Mouse (Mus musculus) myocyte (in vitro differentiated cells): ENCODE measurements around the gene Fez1. TPM values are rescaled to one million over a fixed set of nuclear protein-coding genes. Genes with fewer than 3 reads are reported as not detected.

Experiments used
- H3K27me3 ChIP-seq: one replicate; pipeline ENCODE4 v1.6.1; 2011; ENCODE audit not compliant: control insufficient read depth, insufficient read depth, insufficient read length
- H3K36me3 ChIP-seq: one replicate; pipeline ENCODE4 v1.6.1; 2011; ENCODE audit not compliant: control insufficient read depth, insufficient read depth
- H3K4me2 ChIP-seq: one replicate; pipeline ENCODE4 v1.6.1; 2011; ENCODE audit warnings: low read depth, control low read depth
- H3K4me3 ChIP-seq: one replicate; pipeline ENCODE4 v1.5.1; 2011; ENCODE audit warnings: mild to moderate bottlenecking, control low read depth, moderate library complexity
- H3K79me2 ChIP-seq: one replicate; pipeline ENCODE4 v1.6.1; 2011; ENCODE audit not compliant: control insufficient read depth, insufficient read depth
- H3ac ChIP-seq: one replicate; pipeline ENCODE4 v1.6.1; 2011; ENCODE audit not compliant: control insufficient read depth, insufficient read length
- CEBPB ChIP-seq: IDR thresholded peaks from 2 replicates; pipeline ENCODE4 v1.6.1; 2011; ENCODE audit warnings: mild to moderate bottlenecking, moderate library complexity; ENCODE audit not compliant: poor library complexity, insufficient read depth, severe bottlenecking
- E2F4 ChIP-seq: IDR thresholded peaks from one replicate; pipeline ENCODE4 v1.6.1; 2011; ENCODE audit warnings: mild to moderate bottlenecking, control low read depth, moderate library complexity; ENCODE audit not compliant: insufficient read depth
- MAX ChIP-seq: IDR thresholded peaks from one replicate; pipeline ENCODE4 v1.6.1; 2011; ENCODE audit warnings: low read depth, mild to moderate bottlenecking, control low read depth
- MYOD1 ChIP-seq, 3 experiments: IDR thresholded peaks; one replicate each; pipeline ENCODE4 v1.6.1; 2011; ENCODE audit warnings: control low read depth in 2 of 3, low read depth in 2 of 3, mild to moderate bottlenecking in 2 of 3, moderate library complexity in 1 of 3; ENCODE audit not compliant: insufficient read length in 2 of 3, control insufficient read depth in 1 of 3
- MYOG ChIP-seq, 3 experiments: IDR thresholded peaks; one replicate each; pipeline ENCODE4 v1.6.1; 2011; ENCODE audit warnings: control low read depth in 2 of 3, low read depth in 2 of 3, mild to moderate bottlenecking in 2 of 3; ENCODE audit not compliant: insufficient read length in 2 of 3, control insufficient read depth in 1 of 3, insufficient read depth in 1 of 3
- POLR2A ChIP-seq: IDR thresholded peaks from one replicate; pipeline ENCODE4 v1.6.1; 2011; ENCODE audit warnings: low read depth, mild to moderate bottlenecking, control low read depth, moderate library complexity; ENCODE audit not compliant: insufficient read length
- POLR2AphosphoS2 ChIP-seq: IDR thresholded peaks from one replicate; pipeline ENCODE4 v1.6.1; 2011; ENCODE audit warnings: low read depth, control low read depth; ENCODE audit not compliant: insufficient read length
- REST ChIP-seq: IDR thresholded peaks from one replicate; pipeline ENCODE4 v1.6.1; 2011; ENCODE audit warnings: mild to moderate bottlenecking, control low read depth, moderate library complexity; ENCODE audit not compliant: insufficient read depth, insufficient read length
- SRF ChIP-seq: IDR thresholded peaks from one replicate; pipeline ENCODE4 v1.6.1; 2011; ENCODE audit warnings: low read depth; ENCODE audit not compliant: control insufficient read depth, insufficient read length
- TCF12 ChIP-seq: IDR thresholded peaks from one replicate; pipeline ENCODE4 v1.6.1; 2011; ENCODE audit warnings: mild to moderate bottlenecking, control low read depth; ENCODE audit not compliant: poor library complexity, insufficient read depth, severe bottlenecking
- TCF3 ChIP-seq: IDR thresholded peaks from one replicate; pipeline ENCODE4 v1.6.1; 2011; ENCODE audit warnings: low read depth, control low read depth; ENCODE audit not compliant: insufficient read length
- USF1 ChIP-seq: IDR thresholded peaks from one replicate; pipeline ENCODE4 v1.6.1; 2011; ENCODE audit warnings: low read depth, mild to moderate bottlenecking, control low read depth, moderate library complexity
- polyA plus RNA-seq: library from polyadenylated mRNA; unstranded; fragments of >200 nt; fragmentation: generic; extraction: Trizol; gene quantifications from one replicate; pipeline ENCODE4 v1.2.1, GENCODE M21; 2012; ENCODE audit warnings: missing spikeins

Fez1 gene
- polyA plus RNA-seq, 1 experiment: 2.6 TPM

GRCm38 (mm10) chr9:36803386-36803785 lies 18.3 kb upstream of the Fez1 start:
- Histone ChIP-seq H3K4me3 (no peak overlapping the region), H3K79me2 (no peaks in the 10 kb centered on the region), H3K27me3 (no peaks in the 10 kb centered on the region), H3K4me2 (no peak overlapping the region), H3ac (no peak overlapping the region), H3K36me3 (no peaks in the 10 kb centered on the region)
- TF ChIP-seq USF1 (no peak), MYOD1 (IDR thresholded peaks at IDR 0.05; ENCODE audit: control insufficient read depth in 1 of 3, insufficient read length in 2 of 3, low read depth in 2 of 3) (no peak), SRF (no peak), TCF12 (no peak), MYOG (IDR thresholded peaks at IDR 0.05; ENCODE audit: control insufficient read depth in 1 of 3, insufficient read depth in 1 of 3, insufficient read length in 2 of 3, low read depth in 2 of 3) (no peak), POLR2AphosphoS2 (no peak), POLR2A (no peak), TCF3 (no peak)

- Histone ChIP-seq H3K4me3 (no peak overlapping the region), H3ac (no peak overlapping the region), H3K36me3 (no peaks in the 10 kb centered on the region), H3K4me2 (no peak overlapping the region), H3K27me3 (no peaks in the 10 kb centered on the region), H3K79me2 (no peaks in the 10 kb centered on the region)
- TF ChIP-seq CEBPB (no peak), MAX (no peak), USF1 (no peak), POLR2A (no peak), TCF12 (no peak), POLR2AphosphoS2 (no peak), TCF3 (no peak), MYOG (IDR thresholded peaks at IDR 0.05; ENCODE audit: control insufficient read depth in 1 of 3, insufficient read depth in 1 of 3, insufficient read length in 2 of 3, low read depth in 2 of 3) (no peak), MYOD1 (IDR thresholded peaks at IDR 0.05; ENCODE audit: control insufficient read depth in 1 of 3, insufficient read length in 2 of 3, low read depth in 2 of 3) (no peak), E2F4 (no peak), SRF (no peak), REST (no peak)
Observed at GRCm38 (mm10) chr9:36803926-36804325, 17.7 kb upstream of the Fez1 start.

GRCm38 (mm10) chr9:36805256-36805975 lies 16.2 kb upstream of the Fez1 start:
- TF ChIP-seq MYOD1 (IDR thresholded peaks at IDR 0.05; ENCODE audit: control insufficient read depth in 1 of 3, insufficient read length in 2 of 3, low read depth in 2 of 3): no peak
- no peak for TF ChIP-seq TCF3
- TF ChIP-seq SRF: no peak
- TF ChIP-seq MYOG (IDR thresholded peaks at IDR 0.05; ENCODE audit: control insufficient read depth in 1 of 3, insufficient read depth in 1 of 3, insufficient read length in 2 of 3, low read depth in 2 of 3): no peak
- no peak for TF ChIP-seq POLR2AphosphoS2
- no peak for TF ChIP-seq MAX
- no peak for TF ChIP-seq CEBPB
- Histone ChIP-seq H3K27me3 (no peaks in the 10 kb centered on the region), H3K79me2 (no peaks in the 10 kb centered on the region), H3K36me3 (no peaks in the 10 kb centered on the region), H3K4me3 (no peak overlapping the region), H3K4me2 (no peak overlapping the region), H3ac (no peak overlapping the region)

- no peaks in the 10 kb centered on the region for H3K36me3 ChIP-seq
- TF ChIP-seq USF1: no peak
- TF ChIP-seq POLR2AphosphoS2: no peak
- TF ChIP-seq CEBPB: no peak
- TF ChIP-seq MAX: no peak
- no peak for TF ChIP-seq POLR2A
- TF ChIP-seq E2F4: no peak
- no peak for TF ChIP-seq TCF3
- TF ChIP-seq MYOG (IDR thresholded peaks at IDR 0.05; ENCODE audit: control insufficient read depth in 1 of 3, insufficient read depth in 1 of 3, insufficient read length in 2 of 3, low read depth in 2 of 3): no peak
- no peak for TF ChIP-seq TCF12
- TF ChIP-seq SRF: no peak
- TF ChIP-seq REST: no peak
- no peak for TF ChIP-seq MYOD1 (IDR thresholded peaks at IDR 0.05; ENCODE audit: control insufficient read depth in 1 of 3, insufficient read length in 2 of 3, low read depth in 2 of 3)
- H3K4me3 ChIP-seq: no peak overlapping the region
- no peak overlapping the region for H3K4me2 ChIP-seq
- no peaks in the 10 kb centered on the region for H3K79me2 ChIP-seq
- H3ac ChIP-seq: no peak overlapping the region
- H3K27me3 ChIP-seq: no peaks in the 10 kb centered on the region
Observed at GRCm38 (mm10) chr9:36808126-36808785, 13.4 kb upstream of the Fez1 start.
